Mouse (Mus musculus): ENCODE results near the gene Cdkn3.

GRCm38 (mm10) chr14:46787454-46787786 lies 27.1 kb downstream of the Cdkn3 start:
- no peak for TF ChIP-seq CTCF (IDR thresholded peaks at IDR 0.05; ENCODE audit: borderline replicate concordance, insufficient read depth, low read depth, low read length)
- no peak for TF ChIP-seq POLR2A (IDR thresholded peaks at IDR 0.05; ENCODE audit: borderline replicate concordance, insufficient read depth, low read length)
